Mouse (Mus musculus): ENCODE measurements at regions not wholly inside any gene's neighbourhood (a gene's known extent, or its start where the extent isn't known, plus 50 kb on each side); places are given as distances from the start of the nearest gene placed in this dataset.

GRCm38 (mm10) chr16:85624505-85624904 lies 71.3 kb upstream of the Cyyr1 start:
- TF ChIP-seq CTCF (conservative IDR thresholded peaks at IDR 0.05; ENCODE audit: insufficient read depth, insufficient read length, low read depth, low read length) (no peak), POLR2A (IDR thresholded peaks at IDR 0.05; ENCODE audit: low read depth, low read length) (no peak)

Data from kidney, adult 2 months (tissue).